Mouse (Mus musculus) CD4-positive, CD25-positive, alpha-beta regulatory T cell, adult 4 months (primary cell): ENCODE measurements around the gene Mad2l1bp. TPM values are rescaled to one million over a fixed set of nuclear protein-coding genes. Genes with fewer than 3 reads are reported as not detected.

ENCODE experiments used
- ATAC-seq: one replicate; pipeline ENCODE4 v1.8.0; 2017
- polyA plus RNA-seq, 2 experiments: library from polyadenylated mRNA; unstranded; fragments of 100-300 nt; shearing (Covaris generic); gene quantifications; one replicate each; pipeline ENCODE4 v1.2.1; 2017

Gene Mad2l1bp
- polyA plus RNA-seq: 10 to 100 TPM; 58.5 to 68.1 TPM

- ATAC-seq: peak; percentile 98
Observed at GRCm38 (mm10) chr17:46152847-46153782, at the start of gene Mad2l1bp. Gene Mad2l1bp, minus strand, starts transcription at chr17:46153553.

- peak; percentile 51 for ATAC-seq
Observed at GRCm38 (mm10) chr17:46203078-46203477, 49.7 kb upstream of the Mad2l1bp start.

GRCm38 (mm10) chr17:46202421-46203071 lies 49.2 kb upstream of the Mad2l1bp start, which contains the start of the genes Polh and Xpo5:
Gene Polh, minus strand, starts transcription at chr17:46202645.
Gene Xpo5, plus strand, starts transcription at chr17:46202782.
- ATAC-seq: peak; percentile 89

- ATAC-seq: no peak
Observed at GRCm38 (mm10) chr17:46201151-46201550, 47.8 kb upstream of the Mad2l1bp start.

GRCm38 (mm10) chr17:46188829-46189228 lies 35.5 kb upstream of the Mad2l1bp start:
- no peak for ATAC-seq

GRCm38 (mm10) chr17:46182273-46182672 lies 28.9 kb upstream of the Mad2l1bp start:
- ATAC-seq: no peak

- peak; percentile 67 for ATAC-seq
Observed at GRCm38 (mm10) chr17:46170538-46170937, 17.2 kb upstream of the Mad2l1bp start.

- ATAC-seq: no peak
Observed at GRCm38 (mm10) chr17:46168768-46169167, 15.4 kb upstream of the Mad2l1bp start.

- ATAC-seq: no peak
Observed at GRCm38 (mm10) chr17:46168318-46168717, 15.0 kb upstream of the Mad2l1bp start.

- ATAC-seq: no peak
Observed at GRCm38 (mm10) chr17:46167014-46167413, 13.7 kb upstream of the Mad2l1bp start.

GRCm38 (mm10) chr17:46166270-46166669 lies 12.9 kb upstream of the Mad2l1bp start:
- ATAC-seq: no peak

GRCm38 (mm10) chr17:46165460-46165859 lies 12.1 kb upstream of the Mad2l1bp start:
- no peak for ATAC-seq

GRCm38 (mm10) chr17:46164791-46165190 lies 11.4 kb upstream of the Mad2l1bp start:
- ATAC-seq: no peak

- ATAC-seq: no peak
Observed at GRCm38 (mm10) chr17:46164301-46164700, 10.9 kb upstream of the Mad2l1bp start.

GRCm38 (mm10) chr17:46162951-46163421 lies 9.6 kb upstream of the Mad2l1bp start:
- peak; percentile 57 for ATAC-seq

- ATAC-seq: no peak
Observed at GRCm38 (mm10) chr17:46162551-46162950, 9.2 kb upstream of the Mad2l1bp start.

GRCm38 (mm10) chr17:46161710-46162109 lies 8.4 kb upstream of the Mad2l1bp start:
- ATAC-seq: no peak

GRCm38 (mm10) chr17:46161179-46161578 lies 7.8 kb upstream of the Mad2l1bp start:
- no peak for ATAC-seq

- peak; percentile 88 for ATAC-seq
Observed at GRCm38 (mm10) chr17:46160686-46161085, 7.3 kb upstream of the Mad2l1bp start, which contains the start of gene Gtpbp2. Gene Gtpbp2, plus strand, starts transcription at chr17:46161032.

- peak; percentile 55 for ATAC-seq
Observed at GRCm38 (mm10) chr17:46160090-46160662, 6.8 kb upstream of the Mad2l1bp start.

GRCm38 (mm10) chr17:46159236-46159635 lies 5.9 kb upstream of the Mad2l1bp start:
- no peak for ATAC-seq

- no peak for ATAC-seq
Observed at GRCm38 (mm10) chr17:46157131-46157530, 3.8 kb upstream of the Mad2l1bp start.

- ATAC-seq: no peak
Observed at GRCm38 (mm10) chr17:46156680-46157079, 3.3 kb upstream of the Mad2l1bp start.
